Mouse (Mus musculus) activated CD4-positive, CD25-positive, alpha-beta regulatory T cell, adult 4 months (primary cell): ENCODE results near the gene Gpr35. TPM values are rescaled to one million over a fixed set of nuclear protein-coding genes. Genes with fewer than 3 reads are reported as not detected.

Source experiments
- polyA plus RNA-seq, 2 experiments: library from polyadenylated mRNA; unstranded; fragments of 100-300 nt; shearing (Covaris generic); gene quantifications; one replicate each; pipeline ENCODE4 v1.2.1; 2017

Gpr35 gene
- polyA plus RNA-seq, 2 experiments from 2014 or later, result 0.21 to 0.61 TPM

Other genes starting within 250 kb of the Gpr35 start
- gene Gpc1, start 119.2 kb upstream of the Gpr35 start, polyA plus RNA-seq, result 1 to 10 TPM; 1.6 to 2.2 TPM
- gene Ankmy1, start 48.0 kb upstream of the Gpr35 start, polyA plus RNA-seq, result 1 to 10 TPM in 1 of 2 experiments, under 1 TPM in 1; 0.47 to 1.1 TPM
- gene Dusp28, start 43.9 kb upstream of the Gpr35 start, polyA plus RNA-seq, result 1 to 10 TPM; 4.3 TPM
- gene Rnpepl1, start 40.1 kb upstream of the Gpr35 start, polyA plus RNA-seq, result 10 to 100 TPM; 23.3 to 25.3 TPM
- 1 to 10 TPM; 4.0 to 8.0 TPM for gene Capn10, start 16.5 kb upstream of the Gpr35 start, polyA plus RNA-seq
- gene Aqp12, start 55.5 kb downstream of the Gpr35 start, polyA plus RNA-seq, result not detected
- gene Kif1a, start 151.1 kb downstream of the Gpr35 start, polyA plus RNA-seq, result not detected
- gene Agxt, start 184.4 kb downstream of the Gpr35 start, polyA plus RNA-seq, result not detected
- not detected for gene 2310007B03Rik, start 210.1 kb downstream of the Gpr35 start, polyA plus RNA-seq
- gene Crocc2, start 217.9 kb downstream of the Gpr35 start, polyA plus RNA-seq, result not detected